Mouse (Mus musculus) megakaryocyte, embryonic 14.5 days (primary cell): ENCODE measurements at regions not wholly inside any gene's neighbourhood (a gene's known extent, or its start where the extent isn't known, plus 50 kb on each side); places are given as distances from the start of the nearest gene placed in this dataset.

Experiments used
- FLI1 ChIP-seq: IDR thresholded peaks from 2 replicates; pipeline ENCODE4 v1.6.1; 2012; ENCODE audit warnings: low read length, inconsistent platforms, mixed read lengths
- GATA1 ChIP-seq: IDR thresholded peaks from 3 replicates; pipeline ENCODE4 v1.6.1; 2012; ENCODE audit warnings: mixed read lengths, low read length, inconsistent platforms, borderline replicate concordance

GRCm38 (mm10) chr10:97375824-97376223 lies 103.6 kb upstream of the Dcn start:
- TF ChIP-seq GATA1 (no peak), FLI1 (no peak)
